Mouse (Mus musculus): Measurements from ENCODE around the gene Twnk. TPM values are rescaled to one million over a fixed set of nuclear protein-coding genes. Genes with fewer than 3 reads are reported as not detected.

Gene Twnk
- 10 to 100 TPM; 12.7 to 13.3 TPM for total RNA-seq (2023)

DNA sequence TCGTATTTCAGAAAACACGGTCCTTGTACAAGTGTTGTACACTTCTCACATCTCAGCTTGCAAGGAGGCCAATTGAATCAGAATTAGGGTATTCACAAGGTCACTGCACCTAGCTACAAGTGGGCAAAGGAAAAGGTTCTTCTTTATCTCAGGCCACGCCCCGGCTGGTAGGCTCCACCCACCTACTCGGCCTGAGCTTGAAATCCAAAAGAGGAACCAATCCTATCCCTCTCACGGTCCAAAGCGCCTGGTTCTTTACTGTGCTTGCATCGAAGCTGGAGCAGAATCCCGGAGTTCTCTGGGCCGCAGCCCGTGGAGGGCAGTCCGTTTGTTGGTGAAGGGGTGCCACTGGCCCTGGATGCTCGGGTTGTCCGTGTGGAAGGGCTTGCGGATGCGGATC lies at the start of gene Twnk:
Gene Twnk, plus strand, starts transcription at position 220 of the 400 bp plus-strand sequence.

DNA sequence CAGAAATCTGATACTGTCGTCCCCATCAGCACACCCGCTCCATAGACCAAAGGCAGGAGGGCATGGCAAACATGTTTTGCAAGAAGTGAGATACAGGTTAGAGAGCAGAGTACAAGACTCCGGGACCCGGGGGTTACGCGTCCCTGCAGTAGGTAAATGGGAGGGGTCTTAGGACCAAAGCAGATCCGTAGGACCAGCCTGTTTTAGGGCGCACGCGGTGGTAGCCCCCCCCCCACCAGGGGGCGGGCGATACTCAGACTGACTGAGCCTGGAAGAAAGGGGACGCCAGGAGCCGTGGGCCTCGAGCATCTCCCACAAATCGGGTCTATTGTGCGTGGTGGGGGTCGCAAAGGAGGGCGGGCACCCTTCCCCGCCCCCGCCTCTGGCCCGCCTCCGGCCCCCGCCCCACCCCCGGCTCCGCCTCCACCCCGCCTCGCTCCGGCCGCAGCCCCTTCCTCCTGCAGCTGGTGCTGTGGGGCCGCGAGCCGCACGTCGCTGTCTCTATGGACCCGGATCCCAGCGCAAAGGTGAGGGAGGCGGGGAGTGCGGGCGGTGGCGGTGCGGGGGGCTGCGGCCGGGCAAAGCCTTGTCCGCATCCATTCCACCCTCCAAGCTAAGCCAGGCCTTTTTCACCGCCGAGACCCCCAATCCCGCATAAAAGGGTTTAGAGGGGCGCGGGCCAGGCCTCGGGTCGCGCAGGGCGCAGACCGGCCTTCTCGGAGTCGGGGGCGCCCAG lies 16.5 kb upstream of the Twnk start, which contains the start of gene Sema4g:
Gene Sema4g, plus strand, starts transcription at position 271 of the 736 bp plus-strand sequence.

DNA sequence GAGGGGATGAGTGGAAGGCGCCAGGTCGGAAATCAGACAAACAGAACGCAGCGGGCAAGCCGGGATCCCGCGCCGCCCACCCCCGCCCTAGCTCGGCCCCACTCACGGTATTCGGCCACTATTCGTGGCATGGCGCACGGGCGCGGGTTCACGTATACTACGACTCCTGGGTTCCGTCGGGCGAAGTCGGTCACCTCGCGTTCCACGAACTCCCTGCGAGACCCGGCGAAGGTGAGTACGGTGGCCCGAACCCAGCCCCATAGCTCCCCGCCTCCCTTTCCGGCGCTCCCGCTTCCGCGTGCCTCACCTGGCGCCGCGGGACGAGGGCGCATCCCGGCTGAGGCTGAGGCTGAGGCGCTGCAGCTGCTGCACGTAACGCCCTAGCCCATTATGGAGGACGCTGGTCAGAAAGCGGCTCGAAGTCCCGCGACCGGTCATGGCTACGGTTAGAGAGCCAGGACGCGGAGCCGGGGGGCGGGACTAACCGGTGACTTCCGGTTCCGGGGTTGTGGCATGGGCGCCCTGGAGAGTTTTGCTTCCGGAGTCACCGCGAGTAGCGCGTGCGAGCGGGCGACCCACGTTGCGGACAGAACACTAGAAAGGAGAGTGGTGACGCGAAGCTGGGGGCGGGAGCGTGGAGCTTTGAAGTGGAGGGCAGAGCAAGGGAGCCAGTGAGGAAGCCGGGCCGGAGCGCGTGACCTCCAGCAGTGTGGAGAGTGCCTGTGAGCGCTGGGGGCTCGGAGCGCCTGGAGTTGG lies 672 bp downstream of the Twnk start, which contains the start of gene Mrpl43:
Gene Mrpl43, minus strand, starts transcription at position 486 of the 756 bp plus-strand sequence.

DNA sequence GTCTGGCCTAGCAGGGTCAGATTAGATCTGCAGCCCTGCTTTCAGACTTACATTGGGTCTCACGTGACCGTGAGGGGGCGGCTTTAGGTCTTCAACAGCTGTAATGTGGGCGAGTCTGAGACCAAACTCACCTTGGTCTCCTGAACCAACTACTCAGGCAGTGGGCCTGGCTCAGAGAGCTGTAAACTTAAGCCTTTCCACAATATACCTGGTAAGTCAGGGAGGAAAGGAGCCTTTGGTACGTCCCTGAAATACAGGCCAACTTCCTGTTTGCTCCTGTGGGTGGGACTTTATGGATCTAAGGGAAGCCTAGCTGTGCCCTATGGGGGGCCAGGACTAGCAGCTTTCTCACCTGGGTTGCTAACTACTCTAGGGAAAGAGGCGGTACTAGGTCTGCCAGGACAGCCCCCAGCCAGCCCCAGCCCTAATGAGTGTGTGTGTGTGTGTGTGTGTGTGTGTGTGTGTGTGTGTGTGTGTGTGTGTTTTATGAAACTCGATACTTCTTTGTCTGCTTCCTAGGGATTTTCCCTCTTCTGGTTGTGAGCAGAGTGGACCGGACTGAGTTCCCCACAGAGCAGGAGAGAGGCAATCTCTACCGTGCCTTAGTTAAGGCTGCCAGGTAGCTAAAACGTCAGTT lies 9.0 kb downstream of the Twnk start, which contains the start of gene Lzts2:
Gene Lzts2, plus strand, starts transcription at position 80 of the 637 bp plus-strand sequence.

DNA sequence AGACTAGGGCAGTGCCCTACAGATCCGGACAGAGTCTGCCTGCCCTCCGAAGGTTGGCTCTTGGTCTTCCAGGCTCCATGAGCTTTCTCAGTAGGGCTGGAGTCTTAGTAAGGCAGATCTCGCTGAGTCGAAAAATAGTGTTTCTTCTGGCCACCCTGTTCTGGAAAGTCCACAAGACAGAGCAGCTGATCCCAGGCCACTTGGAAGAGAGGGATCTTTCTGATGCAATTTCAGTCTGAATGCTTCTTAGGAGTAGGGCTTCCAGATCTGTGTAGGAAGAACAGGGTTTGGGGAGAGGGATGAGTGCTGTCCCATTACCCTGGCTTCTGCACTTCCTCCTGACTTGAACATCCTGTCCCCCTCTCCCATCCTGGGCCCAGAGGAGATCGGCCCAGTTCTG lies 40.2 kb downstream of the Twnk start, which contains the start of gene Pdzd7:
Gene Pdzd7, minus strand, starts transcription at position 67 of the 400 bp plus-strand sequence.

DNA sequence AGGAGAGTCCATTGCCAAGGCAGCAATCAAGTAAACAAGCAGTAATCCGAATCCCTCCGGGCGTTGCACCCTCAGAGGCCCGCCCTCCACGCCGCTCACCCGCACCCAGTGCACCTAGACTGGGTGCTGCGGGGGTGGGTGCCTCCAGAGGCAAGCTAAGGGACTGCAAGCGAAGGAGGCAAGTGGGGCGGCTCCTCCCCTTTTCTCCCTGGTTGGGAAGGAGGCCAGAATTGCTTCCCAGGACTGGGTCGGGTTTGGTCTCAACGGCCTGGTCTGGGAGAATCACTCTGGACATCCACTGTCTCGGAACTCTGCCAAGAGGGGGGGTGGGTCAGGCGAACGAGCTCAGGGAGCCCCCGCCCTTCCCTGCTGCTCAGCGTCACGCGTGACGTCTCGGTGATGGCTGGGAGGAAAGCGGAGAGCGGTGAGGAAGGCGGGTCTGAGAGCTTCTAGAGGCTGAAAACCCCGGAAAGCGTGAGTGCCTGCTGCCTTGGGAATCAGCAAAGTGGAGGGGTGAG lies 42.0 kb downstream of the Twnk start, which contains the start of gene Sfxn3:
Gene Sfxn3, plus strand, starts transcription at position 87 of the 518 bp plus-strand sequence.

Other genes with a start within 250 kb of the Twnk start
- gene Pax2, start 249.6 kb upstream of the Twnk start, total RNA-seq (2023), result not detected
- gene Slf2, start 74.5 kb upstream of the Twnk start, total RNA-seq (2023), result 10 to 100 TPM; 74.9 to 79.8 TPM
- gene Sema4g, start 16.6 kb upstream of the Twnk start, total RNA-seq (2023), result under 1 TPM; 0.23 to 0.56 TPM
- gene Mrpl43, start 779 bp downstream of the Twnk start, total RNA-seq (2023), result 10 to 100 TPM; 31.8 to 44.0 TPM
- 1 to 10 TPM in 1 of 2 experiments, under 1 TPM in 1; 0.39 to 1.7 TPM for gene Lzts2, start 8.8 kb downstream of the Twnk start, total RNA-seq (2023)
- not detected for gene Pdzd7, start 40.1 kb downstream of the Twnk start, total RNA-seq (2023)
- gene Sfxn3, start 41.8 kb downstream of the Twnk start, total RNA-seq (2023), result 10 to 100 TPM; 24.5 to 26.6 TPM
- under 1 TPM in 1 of 2 experiments, not detected in 1; 0.44 TPM for gene Kazald1, start 69.6 kb downstream of the Twnk start, total RNA-seq (2023)
- not detected for gene Tlx1, start 145.0 kb downstream of the Twnk start, total RNA-seq (2023)
- not detected for gene Lbx1, start 230.1 kb downstream of the Twnk start, total RNA-seq (2023)

Measured in B cell, adult 67 days (primary cell).